Mouse (Mus musculus) bone marrow macrophage, adult 2 months (primary cell): ENCODE measurements at regions not wholly inside any gene's neighbourhood (a gene's known extent, or its start where the extent isn't known, plus 50 kb on each side); places are given as distances from the start of the nearest gene placed in this dataset.

Experiments used
- H3K27ac ChIP-seq: 2 replicates; pipeline ENCODE4 v1.5.1; 2012; ENCODE audit warnings: low read depth, low read length; ENCODE audit not compliant: insufficient read depth
- H3K4me1 ChIP-seq: 2 replicates; pipeline ENCODE4 v1.6.1; 2012; ENCODE audit warnings: low read length; ENCODE audit not compliant: control insufficient read depth, insufficient read depth
- H3K4me3 ChIP-seq: 2 replicates; pipeline ENCODE4 v1.5.1; 2012; ENCODE audit warnings: mild to moderate bottlenecking, low read length, moderate library complexity; ENCODE audit not compliant: insufficient read depth
- CTCF ChIP-seq: IDR thresholded peaks from 2 replicates; pipeline ENCODE4 v1.5.1; 2012; ENCODE audit warnings: low read depth, mild to moderate bottlenecking, low read length, moderate library complexity
- POLR2A ChIP-seq: IDR thresholded peaks from 2 replicates; pipeline ENCODE4 v1.6.1; 2012; ENCODE audit warnings: mild to moderate bottlenecking, low read depth, low read length, borderline replicate concordance

GRCm38 (mm10) chr15:62483534-62483933 is 1361.4 kb downstream of the Gsdmc2 start:
- Histone ChIP-seq H3K4me1 (no peaks in the 10 kb centered on the region), H3K4me3 (no peak overlapping the region), H3K27ac (no peak overlapping the region)
- TF ChIP-seq POLR2A (no peak), CTCF (no peak)

DNA sequence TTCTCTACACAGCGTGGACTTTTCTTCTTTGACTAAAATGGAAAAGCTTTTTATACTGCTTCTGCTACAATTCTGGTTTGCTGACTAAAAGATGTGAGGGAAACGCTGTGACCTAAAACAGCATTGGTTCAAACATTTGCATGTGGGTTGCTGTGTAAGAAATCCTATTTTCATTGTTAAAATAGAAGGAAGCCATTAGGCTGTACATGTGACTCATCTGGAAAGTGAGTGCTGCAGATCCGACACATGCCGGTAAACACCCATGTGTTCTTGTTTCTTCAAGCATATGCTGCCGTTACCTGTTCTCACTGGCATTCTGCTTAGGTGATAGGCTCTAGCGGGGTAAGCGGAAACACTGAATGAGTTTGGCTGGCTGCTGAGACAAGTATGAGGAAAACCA is 1362.6 kb downstream of the Gsdmc2 start:
- H3K27ac ChIP-seq: no peak overlapping the region
- no peak overlapping the region for H3K4me3 ChIP-seq
- H3K4me1 ChIP-seq: no peaks in the 10 kb centered on the region
- TF ChIP-seq POLR2A: no peak
- no peak for TF ChIP-seq CTCF

- Histone ChIP-seq H3K4me1 (peaks cover 5% of the 10 kb centered on the region), H3K4me3 (no peak overlapping the region), H3K27ac (no peak overlapping the region)
- TF ChIP-seq CTCF (no peak), POLR2A (no peak)
These were observed 1367.2 kb downstream of the Gsdmc2 start for GRCm38 (mm10) chr15:62477779-62478178.

- no peak overlapping the region for H3K27ac ChIP-seq
- H3K4me3 ChIP-seq: no peak overlapping the region
- peaks cover 5% of the 10 kb centered on the region for H3K4me1 ChIP-seq
- no peak for TF ChIP-seq POLR2A
These were observed 1368.5 kb downstream of the Gsdmc2 start for GRCm38 (mm10) chr15:62476452-62476851.

DNA sequence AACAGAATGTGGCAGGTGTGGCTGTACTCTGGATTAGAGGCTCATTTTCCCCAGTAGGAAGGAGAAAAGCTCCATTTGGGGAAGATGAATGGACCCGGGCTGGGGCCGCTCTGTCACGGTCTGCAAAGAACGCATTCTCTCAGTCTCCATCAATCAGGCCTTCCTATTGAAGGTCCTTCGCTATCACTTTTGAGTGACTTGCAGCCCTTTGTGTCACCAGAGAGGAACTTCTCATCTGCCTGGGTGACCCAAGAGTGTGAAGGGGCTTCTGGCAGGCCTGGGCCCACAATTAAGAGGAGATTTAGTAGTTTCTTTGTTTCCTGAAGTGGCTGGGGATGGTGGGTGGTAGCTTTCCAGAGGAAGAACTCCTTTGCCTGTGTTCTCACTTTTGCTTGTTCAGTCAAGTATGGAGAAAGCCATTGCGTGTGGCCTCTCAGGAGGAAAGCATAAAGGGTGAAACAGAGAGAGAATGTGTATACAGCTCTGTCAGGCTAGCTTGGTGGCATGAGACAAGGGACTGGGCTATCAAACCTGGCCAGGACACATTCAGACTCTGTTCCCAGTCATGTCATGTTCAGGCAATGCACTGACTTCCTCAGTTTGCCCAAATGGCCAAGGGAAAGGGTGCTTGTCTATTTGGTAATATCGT is 1374.2 kb downstream of the Gsdmc2 start:
- TF ChIP-seq POLR2A (no peak), CTCF (no peak)
- no peak overlapping the region for H3K27ac ChIP-seq
- H3K4me3 ChIP-seq: no peak overlapping the region
- H3K4me1 ChIP-seq: peaks cover 5% of the 10 kb centered on the region

DNA sequence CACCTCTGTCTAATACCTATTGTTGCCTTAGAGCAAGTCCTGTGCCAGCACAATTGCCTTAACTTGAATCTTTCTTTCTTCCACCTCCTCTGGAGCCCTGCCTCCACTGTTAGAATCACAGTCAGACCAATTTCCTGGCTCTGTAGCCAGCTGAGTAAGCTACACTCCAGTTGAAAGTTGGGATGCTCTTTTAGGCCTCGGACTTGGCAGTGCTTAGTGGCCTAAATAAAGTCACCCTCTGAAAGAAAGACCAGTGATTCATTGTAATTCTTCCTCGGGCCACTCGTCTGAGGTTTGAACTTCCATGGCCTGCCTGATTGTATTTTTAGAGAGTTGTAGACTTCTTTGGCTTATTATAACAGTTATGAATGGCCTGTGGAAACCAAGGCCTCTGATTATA is 1376.9 kb downstream of the Gsdmc2 start:
- Histone ChIP-seq H3K4me1 (no peaks in the 10 kb centered on the region), H3K4me3 (no peak overlapping the region), H3K27ac (no peak overlapping the region)
- no peak for TF ChIP-seq POLR2A
- no peak for TF ChIP-seq CTCF

DNA sequence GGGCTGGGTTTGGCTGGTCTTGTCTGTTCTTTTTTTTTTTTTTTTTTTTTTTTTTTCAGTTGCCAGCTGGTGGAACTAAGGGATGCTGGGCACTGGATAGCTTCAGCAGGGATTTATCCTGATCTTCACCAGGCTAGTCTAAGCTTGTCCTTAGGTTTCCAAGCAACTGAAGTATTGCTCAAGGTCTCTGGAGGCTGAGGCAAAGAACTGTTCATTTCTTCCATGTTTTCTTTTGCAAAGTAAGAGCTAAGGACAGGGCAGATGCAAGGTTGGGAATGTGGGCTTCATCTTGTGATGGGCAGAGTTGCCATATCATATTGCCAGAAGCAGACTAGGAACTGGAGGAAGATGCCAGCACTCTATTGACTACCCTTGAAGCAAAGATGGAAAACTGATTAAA is 1378.1 kb downstream of the Gsdmc2 start:
- no peak for TF ChIP-seq CTCF
- no peak for TF ChIP-seq POLR2A
- Histone ChIP-seq H3K27ac (no peak overlapping the region), H3K4me1 (no peaks in the 10 kb centered on the region), H3K4me3 (no peak overlapping the region)

GRCm38 (mm10) chr15:62465026-62465839 is 1379.7 kb downstream of the Gsdmc2 start:
- H3K4me3 ChIP-seq: no peak overlapping the region
- TF ChIP-seq POLR2A (no peak), CTCF (no peak)
- no peak overlapping the region for H3K27ac ChIP-seq
- no peaks in the 10 kb centered on the region for H3K4me1 ChIP-seq

DNA sequence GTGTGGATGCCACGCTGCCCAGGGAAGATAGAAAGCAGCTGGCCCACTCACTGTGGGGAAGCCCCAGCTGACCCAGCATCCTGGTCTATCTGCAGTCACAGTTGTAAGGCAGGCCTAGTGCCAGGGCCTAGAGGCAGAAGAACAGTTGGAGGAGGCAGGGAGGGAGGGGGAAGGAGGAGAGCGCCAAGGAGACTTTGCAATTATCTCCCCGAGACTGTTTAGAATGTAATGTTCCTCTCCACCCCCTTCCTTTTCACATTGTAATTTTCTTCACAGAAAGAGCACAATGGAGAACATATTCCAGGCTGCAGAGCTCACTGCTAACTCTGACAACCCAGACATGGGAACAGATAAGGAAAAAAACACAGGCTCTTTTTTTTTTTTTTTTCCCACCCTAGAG is 1382.3 kb downstream of the Gsdmc2 start:
- H3K27ac ChIP-seq: no peak overlapping the region
- H3K4me1 ChIP-seq: no peaks in the 10 kb centered on the region
- no peak for TF ChIP-seq CTCF
- TF ChIP-seq POLR2A: no peak
- no peak overlapping the region for H3K4me3 ChIP-seq

DNA sequence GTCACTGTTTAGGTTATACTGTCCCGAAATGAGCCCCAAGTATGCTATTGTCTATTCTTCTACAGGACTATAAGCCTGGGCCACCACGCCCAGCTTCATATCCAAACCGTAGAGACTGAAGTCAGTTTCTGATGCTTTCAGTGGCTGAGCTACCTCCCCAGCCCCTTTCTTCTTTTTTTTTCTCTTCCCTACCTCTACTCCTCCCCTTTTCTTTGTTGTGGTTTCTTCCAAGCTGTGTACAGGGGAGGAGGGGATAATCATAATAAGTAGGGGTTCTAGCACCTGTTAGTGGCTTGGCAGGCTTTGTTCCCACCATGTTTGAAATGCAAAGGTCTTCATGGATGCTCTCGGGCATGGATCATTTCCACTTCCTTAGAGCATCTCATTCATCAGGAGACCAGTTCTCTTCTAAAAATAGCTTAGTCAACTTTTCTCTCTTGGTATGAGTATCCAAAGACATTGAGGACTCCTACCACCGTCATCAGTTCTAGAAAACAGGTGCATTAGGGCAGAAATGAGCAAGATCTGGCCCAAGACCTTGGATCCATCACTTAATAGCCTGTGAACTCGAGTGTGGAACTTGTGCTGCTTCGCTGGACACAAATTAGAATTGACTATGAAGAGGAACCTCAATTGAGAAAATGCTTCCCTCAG is 1383.5 kb downstream of the Gsdmc2 start:
- no peak overlapping the region for H3K27ac ChIP-seq
- no peak overlapping the region for H3K4me3 ChIP-seq
- no peaks in the 10 kb centered on the region for H3K4me1 ChIP-seq
- TF ChIP-seq POLR2A: no peak
- no peak for TF ChIP-seq CTCF
